Mouse (Mus musculus): ENCODE measurements around the gene Prdm13. TPM values are rescaled to one million over a fixed set of nuclear protein-coding genes. Genes with fewer than 3 reads are reported as not detected.
A peak's percentile ranks its signal among the peaks of the same experiment; 100 is the strongest.

Gene Prdm13
- polyA plus RNA-seq, 1 experiment from 2014 or later = 0.34 TPM

DNA sequence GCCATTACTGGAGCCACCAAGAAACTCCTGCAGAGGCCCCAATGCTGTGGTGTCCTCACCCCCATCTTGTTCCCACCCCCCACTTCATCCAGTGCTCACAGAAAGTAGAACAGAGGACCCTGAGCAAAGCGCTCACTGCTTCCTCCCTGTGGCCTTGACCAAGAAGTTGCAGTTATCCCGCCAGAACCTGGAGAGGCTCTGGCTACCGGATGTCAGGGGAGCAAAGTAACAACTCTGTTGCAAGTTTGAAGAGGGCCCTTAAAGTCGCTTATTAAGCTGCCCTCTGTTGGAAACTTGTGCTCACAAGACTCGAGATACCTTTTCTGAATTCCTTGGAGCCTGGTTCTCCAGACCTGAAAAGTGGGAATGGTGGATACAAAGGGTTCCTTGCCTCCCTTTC lies 1.2 kb upstream of the Prdm13 start:
- ATAC-seq (replicated peaks) = no peak
- Histone ChIP-seq H3K9me3 (no peaks in the 10 kb centered on the region), H3K27ac (replicated peaks) (no peak overlapping the region), H3K9ac (replicated peaks) (no peak overlapping the region), H3K4me1 (peaks cover 27% of the 10 kb centered on the region), H3K27me3 (peaks cover 79% of the 10 kb centered on the region), H3K36me3 (no peaks in the 10 kb centered on the region), H3K4me3 (no peak overlapping the region), H3K4me2 (replicated peaks) (no peak overlapping the region)
- WGBS = 2% methylated on average over 5 of the region's 5 CpGs

DNA sequence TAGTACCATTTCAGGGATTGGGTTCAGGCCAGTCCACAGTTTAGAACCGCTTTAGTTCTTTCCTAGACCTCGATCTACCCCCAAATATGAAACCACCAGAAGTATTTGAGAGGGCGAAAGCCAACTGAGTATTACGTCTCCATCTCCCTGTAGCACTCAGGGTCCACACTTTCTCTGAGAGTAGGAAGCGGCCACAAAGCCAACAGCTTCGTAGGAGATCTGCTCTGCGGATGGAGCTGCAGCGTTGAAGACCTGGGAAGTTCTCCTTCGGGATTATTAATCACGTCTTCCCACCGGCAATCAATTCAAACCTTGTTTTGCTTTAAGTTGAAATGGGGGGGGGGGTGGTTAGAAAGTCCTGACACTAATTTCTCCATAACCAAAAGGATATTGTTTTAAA lies 653 bp upstream of the Prdm13 start:
- peaks cover 27% of the 10 kb centered on the region for H3K4me1 ChIP-seq
- no peak overlapping the region for H3K4me2 ChIP-seq (replicated peaks)
- no peaks in the 10 kb centered on the region for H3K9me3 ChIP-seq
- no peak overlapping the region for H3K4me3 ChIP-seq
- no peak for ATAC-seq (replicated peaks)
- no peak overlapping the region for H3K27ac ChIP-seq (replicated peaks)
- no peak overlapping the region for H3K9ac ChIP-seq (replicated peaks)
- WGBS = 2% methylated on average over 11 of the region's 11 CpGs
- H3K27me3 ChIP-seq = peaks cover 79% of the 10 kb centered on the region
- no peaks in the 10 kb centered on the region for H3K36me3 ChIP-seq

DNA sequence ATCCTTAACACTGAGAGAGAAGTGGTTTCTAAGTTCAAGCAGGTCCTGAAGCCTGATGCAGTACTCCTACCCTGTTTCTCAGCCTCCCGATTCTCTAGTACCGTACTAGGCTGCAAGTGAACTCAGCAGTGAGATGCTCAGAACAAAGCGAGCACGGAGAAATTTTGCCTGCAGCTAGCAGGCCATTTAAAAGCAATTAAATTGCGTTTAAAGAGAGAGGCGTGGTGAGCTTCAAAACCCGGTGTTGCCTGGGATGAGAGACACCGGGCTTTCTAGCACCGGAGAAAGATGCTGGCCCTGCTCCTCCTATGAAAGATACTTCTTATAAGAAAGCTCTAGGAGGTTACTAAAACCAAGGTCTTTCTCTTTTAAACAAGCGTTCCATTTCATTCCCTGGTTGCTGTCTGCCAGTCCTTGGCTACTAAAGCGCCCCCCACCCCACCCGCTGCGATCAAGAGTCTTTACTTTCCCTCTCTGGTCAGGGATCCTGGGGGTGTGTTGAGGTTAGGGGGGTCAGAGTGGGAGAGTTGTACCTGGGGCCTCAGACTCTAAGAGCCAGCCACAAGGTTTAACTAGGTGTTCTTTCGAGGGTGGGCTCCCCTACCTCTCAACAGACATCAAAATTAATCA lies 1.3 kb downstream of the Prdm13 start:
- H3K27me3 ChIP-seq = peaks cover 84% of the 10 kb centered on the region
- no peak overlapping the region for H3K4me2 ChIP-seq (replicated peaks)
- H3K4me1 ChIP-seq = peaks cover 23% of the 10 kb centered on the region
- H3K36me3 ChIP-seq = no peaks in the 10 kb centered on the region
- WGBS = 1% methylated on average over 14 of the region's 14 CpGs
- ATAC-seq (replicated peaks) = no peak
- no peak overlapping the region for H3K4me3 ChIP-seq
- no peak overlapping the region for H3K27ac ChIP-seq (replicated peaks)
- no peak overlapping the region for H3K9ac ChIP-seq (replicated peaks)
- H3K9me3 ChIP-seq = no peaks in the 10 kb centered on the region

DNA sequence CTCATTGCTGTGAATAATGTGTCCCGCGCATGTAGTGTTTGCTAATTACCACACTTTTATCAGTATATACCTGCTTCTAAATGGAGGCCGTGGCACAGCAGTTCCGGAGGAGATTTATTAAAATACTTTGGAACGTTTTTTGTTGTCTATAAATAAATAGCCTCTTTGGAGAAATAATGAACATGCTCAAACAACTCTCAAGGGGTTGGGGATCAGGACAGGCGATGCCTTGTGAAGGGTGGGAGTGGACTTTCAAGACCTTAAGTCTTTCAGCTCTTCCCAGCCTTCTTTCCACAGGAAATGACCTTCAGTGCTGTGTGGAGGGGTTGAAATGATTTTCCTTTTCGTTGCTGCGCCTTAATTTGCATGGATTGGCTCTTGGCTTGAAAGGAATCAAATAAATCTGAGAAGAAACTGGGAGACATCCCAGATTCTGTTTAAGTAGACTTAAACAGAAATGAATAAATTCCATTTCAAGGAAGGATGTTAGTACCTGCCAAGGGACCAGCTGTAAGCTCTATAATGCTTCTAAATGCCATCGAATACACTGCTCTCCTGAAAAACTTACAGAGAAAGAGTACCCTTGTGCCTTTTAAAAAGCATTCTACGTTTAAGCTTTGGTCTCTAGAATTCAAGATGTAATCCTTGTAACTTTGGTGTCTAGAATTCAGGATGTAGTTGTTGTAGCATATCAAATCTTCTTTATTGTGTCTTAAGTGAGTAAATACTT lies 3.2 kb downstream of the Prdm13 start:
- WGBS = 12% methylated on average over 10 of the region's 10 CpGs
- H3K27me3 ChIP-seq = peaks cover 100% of the 10 kb centered on the region
- no peaks in the 10 kb centered on the region for H3K36me3 ChIP-seq
- H3K27ac ChIP-seq (replicated peaks) = no peak overlapping the region
- H3K4me3 ChIP-seq = no peak overlapping the region
- peaks cover 22% of the 10 kb centered on the region for H3K4me1 ChIP-seq
- H3K4me2 ChIP-seq (replicated peaks) = no peak overlapping the region
- no peak for ATAC-seq (replicated peaks)
- no peak overlapping the region for H3K9ac ChIP-seq (replicated peaks)
- no peaks in the 10 kb centered on the region for H3K9me3 ChIP-seq

DNA sequence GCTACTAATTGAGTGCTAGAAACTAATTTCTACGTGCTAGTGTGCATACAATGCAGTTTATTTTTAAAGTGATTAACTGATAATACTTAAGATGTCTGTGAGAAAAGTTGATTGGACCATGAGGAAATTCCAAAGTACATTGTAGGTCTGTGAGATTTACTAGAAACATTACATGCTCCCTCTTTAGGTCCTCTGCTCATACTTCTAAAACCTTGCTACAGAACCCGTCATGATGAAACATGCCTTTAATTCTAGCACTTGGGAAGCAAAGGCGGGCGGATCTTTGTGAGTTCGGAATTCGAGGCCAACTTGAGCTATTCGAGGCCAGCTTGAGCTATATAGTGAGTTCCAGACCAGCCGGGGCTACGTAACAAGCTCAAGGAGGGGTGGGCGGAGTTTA lies 4.8 kb downstream of the Prdm13 start:
- no peaks in the 10 kb centered on the region for H3K36me3 ChIP-seq
- H3K27me3 ChIP-seq = peaks cover 98% of the 10 kb centered on the region
- no peak for ATAC-seq (replicated peaks)
- H3K9me3 ChIP-seq = no peaks in the 10 kb centered on the region
- H3K4me1 ChIP-seq = peaks cover 22% of the 10 kb centered on the region
- 3% methylated on average over 10 of the region's 10 CpGs for WGBS
- H3K4me2 ChIP-seq (replicated peaks) = no peak overlapping the region
- H3K4me3 ChIP-seq = no peak overlapping the region
- H3K27ac ChIP-seq (replicated peaks) = no peak overlapping the region
- no peak overlapping the region for H3K9ac ChIP-seq (replicated peaks)

DNA sequence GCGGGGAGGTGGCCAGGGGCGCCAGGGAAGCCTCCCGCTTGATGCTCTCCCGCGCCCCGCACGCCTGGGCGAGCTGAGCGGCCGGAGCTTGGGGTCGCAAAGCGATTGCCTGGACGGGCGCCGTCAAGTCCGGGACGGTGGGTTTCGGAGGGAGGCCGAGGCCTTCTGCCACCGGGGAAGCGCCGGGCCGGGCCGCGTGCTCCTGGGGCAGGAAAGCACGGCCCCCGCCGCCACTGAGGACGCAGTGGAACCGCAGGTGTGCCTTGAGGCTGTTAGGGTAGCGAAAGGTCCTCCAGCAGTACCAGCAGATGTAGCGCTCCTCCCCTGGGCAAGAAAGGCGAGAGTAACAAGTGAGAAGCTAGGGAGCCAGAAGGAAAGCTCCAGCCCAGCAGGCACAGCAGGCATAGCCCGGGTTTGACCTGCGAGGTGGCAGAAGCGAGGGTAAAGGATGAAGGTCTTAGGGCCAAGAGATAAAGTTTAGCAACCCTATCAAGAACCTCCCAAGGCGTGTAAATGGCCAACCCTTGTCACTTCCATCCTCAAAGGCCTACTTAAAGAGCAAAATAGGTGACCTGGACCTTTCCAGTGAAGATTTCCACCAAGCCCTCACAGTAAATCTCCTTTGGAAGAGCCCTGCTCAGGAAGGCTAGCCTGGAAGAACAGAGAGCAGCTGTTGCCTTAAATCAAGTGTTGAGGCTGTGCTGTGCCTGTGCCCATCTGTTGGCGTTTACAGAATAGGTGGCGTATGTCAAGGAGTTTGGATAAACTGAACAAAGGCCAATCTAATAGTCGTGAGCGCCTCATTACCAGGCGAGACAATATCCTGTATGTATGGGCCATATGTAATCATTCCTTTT lies 5.9 kb downstream of the Prdm13 start:
- 2% methylated on average over 41 of the region's 42 CpGs for WGBS
- peak overlapping the region; percentile 37 for H3K4me2 ChIP-seq (replicated peaks)
- no peak overlapping the region for H3K27ac ChIP-seq (replicated peaks)
- H3K4me1 ChIP-seq = peaks cover 17% of the 10 kb centered on the region
- peak overlapping the region; percentile 33 for H3K4me3 ChIP-seq
- no peak overlapping the region for H3K9ac ChIP-seq (replicated peaks)
- H3K36me3 ChIP-seq = no peaks in the 10 kb centered on the region
- peaks cover 97% of the 10 kb centered on the region for H3K27me3 ChIP-seq
- peak; percentile 42 for ATAC-seq (replicated peaks)
- no peaks in the 10 kb centered on the region for H3K9me3 ChIP-seq

DNA sequence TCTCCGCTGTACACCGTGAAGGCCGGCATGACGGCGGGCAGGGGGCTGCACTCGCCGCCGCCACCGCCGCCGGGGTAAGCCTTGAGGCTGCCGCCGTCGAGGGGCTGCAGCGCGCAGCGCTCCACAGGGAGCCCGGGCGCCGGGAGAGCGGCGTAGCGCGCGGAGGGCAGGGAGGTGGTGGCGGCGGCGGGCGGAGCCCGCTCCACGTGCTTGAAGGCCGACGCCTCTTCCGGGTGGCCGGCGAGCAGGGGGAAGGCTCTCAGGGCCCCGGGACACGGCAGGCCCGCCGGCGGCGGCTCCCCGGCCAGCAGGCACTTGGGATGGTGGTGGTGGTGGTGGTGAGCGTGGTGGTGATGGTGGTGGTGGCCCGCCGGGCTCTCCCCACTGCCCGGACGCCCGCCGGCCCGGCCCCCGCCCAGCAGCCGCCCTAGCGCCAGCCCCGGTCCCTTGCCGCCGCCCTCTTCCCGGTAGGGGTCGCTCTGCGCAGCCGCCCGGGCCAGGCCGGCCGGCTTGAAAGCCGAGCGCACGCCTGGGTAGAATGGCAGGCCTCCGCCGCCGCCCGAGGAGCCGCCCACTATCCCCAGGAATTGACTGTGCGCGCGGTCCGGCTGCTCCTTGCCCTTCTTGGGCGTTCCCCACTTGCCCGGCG lies 6.7 kb downstream of the Prdm13 start:
- Histone ChIP-seq H3K36me3 (no peaks in the 10 kb centered on the region), H3K9ac (replicated peaks) (no peak overlapping the region), H3K9me3 (no peaks in the 10 kb centered on the region), H3K27ac (replicated peaks) (no peak overlapping the region), H3K27me3 (peaks cover 96% of the 10 kb centered on the region), H3K4me2 (replicated peaks) (peak overlapping the region; percentile 37), H3K4me3 (peak overlapping the region; percentile 33), H3K4me1 (peaks cover 19% of the 10 kb centered on the region)
- 0% methylated on average over 40 of the region's 79 CpGs for WGBS
- ATAC-seq (replicated peaks) = peak; percentile 86

DNA sequence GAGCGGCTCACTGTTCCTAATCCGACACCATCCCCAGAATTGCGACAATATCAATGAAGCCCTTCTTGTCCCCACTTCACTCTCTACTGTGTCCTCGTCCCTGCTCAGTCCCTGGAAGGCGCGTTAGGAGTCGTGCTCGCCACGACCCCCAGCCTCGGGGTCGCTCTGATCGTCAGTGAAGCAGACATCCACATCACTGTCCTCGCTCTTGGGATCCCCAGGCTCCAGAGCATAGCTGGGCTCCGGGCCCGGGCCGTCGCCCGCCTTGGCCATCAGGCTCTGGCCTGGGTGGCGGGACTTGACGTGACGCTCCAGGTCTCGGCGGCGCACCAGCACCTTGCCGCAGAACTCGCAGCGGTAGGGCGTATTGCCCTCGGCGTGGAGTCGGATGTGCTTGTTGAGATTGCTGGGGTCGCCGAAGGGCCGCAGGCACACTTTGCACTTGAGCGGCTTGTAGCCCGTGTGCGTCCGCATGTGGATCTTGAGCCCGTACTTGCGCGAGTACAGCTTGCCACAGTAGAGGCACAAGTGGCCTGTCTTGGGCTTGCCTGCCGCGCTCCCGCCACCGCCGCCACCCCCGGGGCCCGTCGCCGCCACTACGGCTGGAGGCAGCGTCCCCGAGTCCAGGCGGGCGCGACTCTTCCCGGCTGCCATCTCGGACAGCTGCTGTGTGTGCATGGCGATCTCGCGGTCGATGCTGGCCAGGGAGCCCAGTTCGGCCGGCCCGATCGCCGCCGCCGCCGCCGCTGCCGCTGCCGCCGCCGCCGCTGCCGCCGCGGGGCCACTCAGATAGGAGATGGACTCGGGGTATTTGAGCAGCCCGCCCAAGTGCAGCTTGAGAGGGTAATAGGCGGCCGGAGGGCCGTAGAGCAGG lies 7.4 kb downstream of the Prdm13 start:
- H3K27me3 ChIP-seq = peaks cover 93% of the 10 kb centered on the region
- ATAC-seq (replicated peaks) = 0 out of 2 replicates have a peak, but pooled peaks have one; percentile 18
- H3K4me3 ChIP-seq = peak overlapping the region; percentile 33
- H3K9ac ChIP-seq (replicated peaks) = no peak overlapping the region
- no peaks in the 10 kb centered on the region for H3K9me3 ChIP-seq
- WGBS = under 1% methylated on average over 83 of the region's 84 CpGs
- peaks cover 22% of the 10 kb centered on the region for H3K4me1 ChIP-seq
- no peak overlapping the region for H3K27ac ChIP-seq (replicated peaks)
- peak overlapping the region; percentile 37 for H3K4me2 ChIP-seq (replicated peaks)
- H3K36me3 ChIP-seq = no peaks in the 10 kb centered on the region

DNA sequence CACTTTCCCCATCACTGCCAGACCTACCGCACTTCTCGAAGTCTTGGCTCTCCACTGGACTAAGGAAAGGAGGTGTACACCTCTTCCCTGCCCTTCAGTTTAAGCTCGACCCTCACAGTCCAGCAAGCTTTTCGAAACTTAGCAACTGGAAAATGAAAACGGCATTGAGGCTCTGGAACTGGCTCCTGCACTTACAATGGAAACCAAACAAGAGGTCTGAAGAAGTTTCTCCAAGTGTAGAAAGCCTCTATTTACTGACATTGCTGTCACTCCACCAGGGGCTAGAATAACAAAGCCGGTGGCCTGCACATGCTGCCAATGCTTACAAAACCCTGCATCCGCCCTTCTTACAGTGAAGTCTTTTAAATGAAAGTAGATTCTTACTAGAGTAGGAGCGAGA lies 11.1 kb downstream of the Prdm13 start:
- 1% methylated on average over 8 of the region's 8 CpGs for WGBS
- no peak overlapping the region for H3K4me2 ChIP-seq (replicated peaks)
- no peak overlapping the region for H3K4me3 ChIP-seq
- H3K27me3 ChIP-seq = peaks cover 87% of the 10 kb centered on the region
- peaks cover 22% of the 10 kb centered on the region for H3K4me1 ChIP-seq
- ATAC-seq (replicated peaks) = no peak
- H3K36me3 ChIP-seq = no peaks in the 10 kb centered on the region
- H3K9me3 ChIP-seq = no peaks in the 10 kb centered on the region
- no peak overlapping the region for H3K9ac ChIP-seq (replicated peaks)
- H3K27ac ChIP-seq (replicated peaks) = no peak overlapping the region

DNA sequence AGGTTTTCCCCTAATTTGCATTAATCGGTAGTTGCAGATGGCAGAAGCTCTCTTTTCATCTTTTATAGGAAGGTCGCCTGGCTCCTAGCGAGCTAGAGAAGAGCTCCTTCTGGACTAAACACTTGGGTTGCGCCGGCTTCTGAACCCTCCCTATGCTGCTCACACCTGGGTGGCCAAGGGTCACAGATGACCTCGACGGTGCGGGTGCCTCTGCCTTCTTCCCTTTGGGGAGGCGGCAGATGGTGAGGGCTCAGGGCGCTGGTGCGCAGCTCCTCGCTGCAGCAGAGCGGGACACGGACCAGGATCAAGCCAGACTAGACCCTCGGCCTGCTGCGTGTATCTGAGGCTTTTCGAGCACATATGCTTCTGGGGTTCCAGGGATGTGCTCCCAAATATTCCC lies 11.7 kb downstream of the Prdm13 start:
- no peaks in the 10 kb centered on the region for H3K9me3 ChIP-seq
- H3K27ac ChIP-seq (replicated peaks) = no peak overlapping the region
- H3K4me1 ChIP-seq = peaks cover 20% of the 10 kb centered on the region
- WGBS = 1% methylated on average over 17 of the region's 17 CpGs
- no peak overlapping the region for H3K9ac ChIP-seq (replicated peaks)
- ATAC-seq (replicated peaks) = no peak; the same call in 1 of the 2 replicates
- H3K27me3 ChIP-seq = peaks cover 84% of the 10 kb centered on the region
- no peak overlapping the region for H3K4me2 ChIP-seq (replicated peaks)
- no peak overlapping the region for H3K4me3 ChIP-seq
- H3K36me3 ChIP-seq = no peaks in the 10 kb centered on the region

DNA sequence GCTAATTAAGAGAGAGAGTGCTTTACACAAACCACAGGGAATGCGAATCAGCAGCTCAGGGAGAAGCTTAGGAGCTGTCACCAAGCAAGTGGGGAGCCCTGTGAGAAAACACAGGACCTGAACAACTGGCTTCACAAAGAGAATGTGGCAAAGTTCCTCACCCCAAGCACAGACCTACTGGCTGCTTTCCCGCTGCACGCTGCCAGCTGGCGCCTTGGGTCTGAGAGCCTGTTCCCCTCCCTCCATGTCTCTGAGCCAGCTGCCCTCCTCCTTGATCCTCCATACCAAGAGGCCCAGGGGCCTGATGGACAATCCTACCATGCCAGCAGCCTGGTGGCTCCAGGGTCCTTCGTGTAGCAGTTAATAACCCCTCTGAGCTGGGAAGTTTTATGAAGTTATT lies 19.8 kb downstream of the Prdm13 start:
- 0 out of 2 replicates have a peak overlapping the region, but pooled peaks have one; percentile 17 for H3K27ac ChIP-seq (replicated peaks)
- no peak overlapping the region for H3K4me2 ChIP-seq (replicated peaks)
- H3K4me3 ChIP-seq = no peak overlapping the region
- no peaks in the 10 kb centered on the region for H3K9me3 ChIP-seq
- ATAC-seq (replicated peaks) = peak; percentile 93
- peaks cover 22% of the 10 kb centered on the region for H3K4me1 ChIP-seq
- H3K27me3 ChIP-seq = peaks cover 17% of the 10 kb centered on the region
- no peaks in the 10 kb centered on the region for H3K36me3 ChIP-seq
- 4% methylated on average over 5 of the region's 5 CpGs for WGBS
- no peak overlapping the region for H3K9ac ChIP-seq (replicated peaks)
